Mouse (Mus musculus): ENCODE data around the gene Cd4. TPM values are rescaled to one million over a fixed set of nuclear protein-coding genes. Genes with fewer than 3 reads are reported as not detected.

Cd4 gene
- total and polyA plus RNA-seq, 3 experiments, result not detected

- Histone ChIP-seq H3K27ac (ENCODE audit: control insufficient read depth, low read depth, low read length) (no peak overlapping the region), H3K4me1 (ENCODE audit: control insufficient read depth in 1 of 2, insufficient read depth in 2 of 2, low read length in 2 of 2) (no peaks in the 10 kb centered on the region), H3K36me3 (ENCODE audit: control insufficient read depth in 1 of 2, insufficient read depth in 2 of 2, low read length in 2 of 2) (no peaks in the 10 kb centered on the region), H3K79me2 (ENCODE audit: control insufficient read depth, insufficient read depth, low read length, poor library complexity) (no peaks in the 10 kb centered on the region), H3K27me3 (ENCODE audit: control insufficient read depth in 1 of 2, insufficient read depth in 2 of 2, low read length in 2 of 2) (peaks cover 8 to 9% of the 10 kb centered on the region in 2 experiments), H3K9me3 (replicated peaks; ENCODE audit: insufficient read depth, low read length) (no peaks in the 10 kb centered on the region), H3K4me3 (ENCODE audit: control insufficient read depth in 1 of 2, insufficient read depth in 1 of 2, low read depth in 2 of 2, low read length in 2 of 2) (no peak overlapping the region), H3K9ac (ENCODE audit: control insufficient read depth, low read depth, low read length, poor library complexity, severe bottlenecking) (no peak overlapping the region)
- DNase-seq (ENCODE audit: low read depth, low spot score), result no peak
- no peak for TF ChIP-seq RCOR1 (IDR thresholded peaks at IDR 0.05; ENCODE audit: low read depth, low read length)
- TF ChIP-seq CHD2 (IDR thresholded peaks at IDR 0.05; ENCODE audit: low read length), result no peak
- TF ChIP-seq GATA1 (IDR thresholded peaks at IDR 0.05; ENCODE audit: low read depth, low read length), result peak; percentile 18; the same call in 1 of the 2 replicates
Observed at GRCm38 (mm10) chr6:124884714-124885500, 3.1 kb downstream of the Cd4 start.

GRCm38 (mm10) chr6:124883351-124883750, 4.7 kb downstream of the Cd4 start:
- no peak overlapping the region for H3K4me3 ChIP-seq (ENCODE audit: control insufficient read depth in 1 of 2, insufficient read depth in 1 of 2, low read depth in 2 of 2, low read length in 2 of 2)
- no peaks in the 10 kb centered on the region for H3K79me2 ChIP-seq (ENCODE audit: control insufficient read depth, insufficient read depth, low read length, poor library complexity)
- H3K27me3 ChIP-seq (ENCODE audit: control insufficient read depth in 1 of 2, insufficient read depth in 2 of 2, low read length in 2 of 2), result peaks cover 8 to 9% of the 10 kb centered on the region in 2 experiments
- no peak overlapping the region for H3K9ac ChIP-seq (ENCODE audit: control insufficient read depth, low read depth, low read length, poor library complexity, severe bottlenecking)
- H3K9me3 ChIP-seq (replicated peaks; ENCODE audit: insufficient read depth, low read length), result no peaks in the 10 kb centered on the region
- TF ChIP-seq SMC3 (IDR thresholded peaks at IDR 0.05; ENCODE audit: low read depth, low read length) (no peak), MYB (IDR thresholded peaks at IDR 0.05; ENCODE audit: low read depth, low read length) (no peak), USF2 (IDR thresholded peaks at IDR 0.05; ENCODE audit: borderline replicate concordance in 1 of 2, insufficient read depth in 1 of 2, low read depth in 1 of 2, low read length in 2 of 2) (no peak), GATA1 (IDR thresholded peaks at IDR 0.05; ENCODE audit: low read depth, low read length) (no peak), ELF1 (IDR thresholded peaks at IDR 0.05; ENCODE audit: low read depth, low read length) (no peak), BHLHE40 (IDR thresholded peaks at IDR 0.05; ENCODE audit: borderline replicate concordance, low read depth, low read length) (no peak)
- H3K27ac ChIP-seq (ENCODE audit: control insufficient read depth, low read depth, low read length), result no peak overlapping the region
- DNase-seq (ENCODE audit: low read depth, low spot score), result no peak
- H3K36me3 ChIP-seq (ENCODE audit: control insufficient read depth in 1 of 2, insufficient read depth in 2 of 2, low read length in 2 of 2), result no peaks in the 10 kb centered on the region
- no peaks in the 10 kb centered on the region for H3K4me1 ChIP-seq (ENCODE audit: control insufficient read depth in 1 of 2, insufficient read depth in 2 of 2, low read length in 2 of 2)

- Histone ChIP-seq H3K27me3 (ENCODE audit: control insufficient read depth in 1 of 2, insufficient read depth in 2 of 2, low read length in 2 of 2) (peaks cover 8 to 9% of the 10 kb centered on the region in 2 experiments), H3K79me2 (ENCODE audit: control insufficient read depth, insufficient read depth, low read length, poor library complexity) (no peaks in the 10 kb centered on the region), H3K27ac (ENCODE audit: control insufficient read depth, low read depth, low read length) (no peak overlapping the region), H3K36me3 (ENCODE audit: control insufficient read depth in 1 of 2, insufficient read depth in 2 of 2, low read length in 2 of 2) (no peaks in the 10 kb centered on the region), H3K9me3 (replicated peaks; ENCODE audit: insufficient read depth, low read length) (no peaks in the 10 kb centered on the region), H3K4me1 (ENCODE audit: control insufficient read depth in 1 of 2, insufficient read depth in 2 of 2, low read length in 2 of 2) (no peaks in the 10 kb centered on the region), H3K9ac (ENCODE audit: control insufficient read depth, low read depth, low read length, poor library complexity, severe bottlenecking) (no peak overlapping the region), H3K4me3 (ENCODE audit: control insufficient read depth in 1 of 2, insufficient read depth in 1 of 2, low read depth in 2 of 2, low read length in 2 of 2) (no peak overlapping the region)
- DNase-seq (ENCODE audit: low read depth, low spot score), result no peak
- TF ChIP-seq MAZ (IDR thresholded peaks at IDR 0.05; ENCODE audit: low read depth, low read length), result no peak
- TF ChIP-seq ZMIZ1 (IDR thresholded peaks at IDR 0.05; ENCODE audit: low read depth, low read length), result no peak
- no peak for TF ChIP-seq USF1 (IDR thresholded peaks at IDR 0.05; ENCODE audit: low read depth, low read length)
- no peak for TF ChIP-seq MXI1 (IDR thresholded peaks at IDR 0.05; ENCODE audit: low read depth, low read length)
- TF ChIP-seq MAX (IDR thresholded peaks at IDR 0.05; ENCODE audit: low read length), result no peak
- no peak for TF ChIP-seq NELFE (IDR thresholded peaks at IDR 0.05; ENCODE audit: low read depth, low read length)
- no peak for TF ChIP-seq BHLHE40 (IDR thresholded peaks at IDR 0.05; ENCODE audit: borderline replicate concordance, low read depth, low read length)
- TF ChIP-seq MAFK (IDR thresholded peaks at IDR 0.05; ENCODE audit: borderline replicate concordance, low read depth, low read length), result no peak
- TF ChIP-seq ETS1 (IDR thresholded peaks at IDR 0.05; ENCODE audit: low read depth, low read length), result no peak
- TF ChIP-seq POLR2AphosphoS2 (IDR thresholded peaks at IDR 0.05; ENCODE audit: low read length), result no peak
- no peak for TF ChIP-seq TAL1 (IDR thresholded peaks at IDR 0.05; ENCODE audit: low read length)
- no peak for TF ChIP-seq TCF12 (IDR thresholded peaks at IDR 0.05; ENCODE audit: low read depth, low read length)
Observed at GRCm38 (mm10) chr6:124881821-124882220, 6.2 kb downstream of the Cd4 start.

All from MEL (cell line).